Mouse (Mus musculus) heart, embryonic 14.5 days (tissue): ENCODE measurements around the gene Olfr476. TPM values are rescaled to one million over a fixed set of nuclear protein-coding genes. Genes with fewer than 3 reads are reported as not detected.
"Not testable (repeated sequence)": the region's sequence is repeated elsewhere in the genome, so short reads cannot be mapped to it uniquely, and the experiment has no call there.

ENCODE experiments used
- ATAC-seq: fragments of 200-750 bp; cut with Nextera tagmentation; 2 replicates; pipeline ENCODE4 v1.8.0; 2017; ENCODE audit warnings: low read depth, moderate TSS enrichment; ENCODE audit not compliant: insufficient number of reproducible peaks, insufficient read depth, low FRiP score
- H3K27ac ChIP-seq, 2 experiments: fragments of 200-500 bp in 1 of 2; fragments of 300-500 bp in 1 of 2; sonication (generic) in 1 of 2; replicated peaks in 1 of 2; 2 replicates each; pipeline ENCODE4 v1.5.1; 2012 to 2014; ENCODE audit warnings: low read depth in 2 of 2, low read length in 2 of 2, control low read depth in 1 of 2, mild to moderate bottlenecking in 1 of 2, mixed read lengths in 1 of 2; ENCODE audit not compliant: control insufficient read depth in 1 of 2, insufficient read depth in 1 of 2
- H3K27me3 ChIP-seq: fragments of 300-500 bp; sonication (generic); 2 replicates; pipeline ENCODE4 v1.6.1; 2014; ENCODE audit warnings: mild to moderate bottlenecking, low read length, control low read depth; ENCODE audit not compliant: control insufficient read depth, insufficient read depth
- H3K36me3 ChIP-seq: fragments of 300-500 bp; sonication (generic); 2 replicates; pipeline ENCODE4 v1.6.1; 2014; ENCODE audit warnings: mild to moderate bottlenecking, control low read depth, low read length, mixed read lengths; ENCODE audit not compliant: control insufficient read depth, insufficient read depth
- H3K4me1 ChIP-seq, 2 experiments: fragments of 200-500 bp in 1 of 2; fragments of 300-500 bp in 1 of 2; sonication (generic) in 1 of 2; 2 replicates each; pipeline ENCODE4 v1.6.1; 2012 to 2014; ENCODE audit warnings: low read length in 2 of 2, control low read depth in 1 of 2, mixed read lengths in 1 of 2; ENCODE audit not compliant: control insufficient read depth in 2 of 2, insufficient read depth in 2 of 2
- H3K4me2 ChIP-seq: fragments of 300-500 bp; sonication (generic); 2 replicates; pipeline ENCODE4 v1.6.1; 2014; ENCODE audit warnings: mild to moderate bottlenecking, low read length
- H3K4me3 ChIP-seq, 2 experiments: fragments of 200-500 bp in 1 of 2; fragments of 300-500 bp in 1 of 2; sonication (generic) in 1 of 2; 2 replicates each; pipeline ENCODE4 v1.5.1; 2012 to 2014; ENCODE audit warnings: low read length in 2 of 2, mild to moderate bottlenecking in 2 of 2, control low read depth in 1 of 2, low read depth in 1 of 2, moderate library complexity in 1 of 2; ENCODE audit not compliant: control insufficient read depth in 1 of 2, insufficient read depth in 1 of 2
- H3K9ac ChIP-seq: fragments of 300-500 bp; sonication (generic); 2 replicates; pipeline ENCODE4 v1.6.1; 2014; ENCODE audit warnings: mild to moderate bottlenecking, low read length
- H3K9me3 ChIP-seq: fragments of 300-500 bp; sonication (generic); 2 replicates; pipeline ENCODE4 v1.6.1; 2016; ENCODE audit warnings: low read length, control low read depth; ENCODE audit not compliant: control insufficient read depth
- WGBS: fragments of 180-500 bp; shearing (Covaris S2); extraction: QIAGEN DNeasy Blood & Tissue Kit; methylation state at CpG from one replicate; pipeline ENCODE4 v1.1.7; 2014; 5-methylcytosine and 5-hydroxymethylcytosine counted together
- polyA plus RNA-seq: library from polyadenylated mRNA; unstranded; fragments of >200 nt; fragmentation: Nextera tagmentation; extraction: Ambion mirVana; gene quantifications from 2 replicates; pipeline ENCODE4 v1.2.1, GENCODE M21; 2014

Gene Olfr476
- polyA plus RNA-seq = not detected in 2 replicates

DNA sequence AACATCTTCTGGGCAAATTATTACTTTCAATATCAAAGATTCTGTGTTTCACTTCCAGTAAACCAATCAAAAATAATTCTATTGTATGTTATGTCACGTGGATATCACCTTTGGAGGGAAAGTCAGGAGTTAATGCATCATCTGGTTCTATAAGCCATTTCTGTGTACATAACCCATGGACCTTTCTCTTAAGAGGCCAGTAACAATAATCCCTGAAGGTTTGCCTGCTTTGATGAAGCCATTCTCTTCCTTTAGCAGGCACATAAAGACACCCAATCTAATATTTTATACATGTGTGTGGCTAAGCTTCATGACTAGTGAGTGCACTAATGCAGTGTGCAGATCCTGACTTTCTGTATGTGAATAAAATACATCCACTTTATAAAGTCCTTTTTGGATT, at the start of gene Olfr476:
TSS of gene Olfr476 (plus strand) at position 301 of the 400 bp plus-strand sequence.
- Histone ChIP-seq H3K4me3 (no peak within 1 kb of the TSS), H3K4me2 (no peak within 1 kb of the TSS), H3K27ac (no peak within 1 kb of the TSS), H3K4me1 (no peaks in the 10 kb centered on the region), H3K9ac (no peak within 1 kb of the TSS), H3K36me3 (no peaks in the 10 kb centered on the region), H3K9me3 (no peaks in the 10 kb centered on the region), H3K27me3 (no peaks in the 10 kb centered on the region)
- ATAC-seq = no peak
- 41% methylated on average over 1 of the region's 1 CpGs for WGBS

DNA sequence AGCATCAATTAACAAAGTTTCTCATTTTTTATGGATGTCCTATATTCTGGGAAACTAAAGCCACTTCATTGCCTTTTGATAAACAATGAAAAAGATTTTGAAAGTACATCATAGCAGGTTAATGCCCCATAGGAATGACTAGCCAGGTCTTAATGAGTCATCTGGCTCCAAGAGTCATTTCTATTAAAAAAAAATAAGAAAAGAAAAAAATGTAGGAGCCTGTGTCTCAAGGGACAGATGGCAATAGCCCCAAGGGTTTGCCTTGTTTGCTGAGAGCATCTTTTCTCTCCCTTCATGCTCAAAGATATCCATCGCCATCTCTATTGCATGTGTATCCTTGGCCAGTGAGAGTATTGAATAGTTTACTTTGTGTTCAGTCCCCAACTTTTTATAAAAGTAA, 34.5 kb upstream of the Olfr476 start, which contains the start of gene Olfr473:
TSS of gene Olfr473 (plus strand) at position 301 of the 400 bp plus-strand sequence.
- no peak within 1 kb of the TSS for H3K27ac ChIP-seq
- 88% methylated on average over 1 of the region's 1 CpGs for WGBS
- H3K4me3 ChIP-seq = no peak within 1 kb of the TSS
- H3K9me3 ChIP-seq = no peaks in the 10 kb centered on the region
- H3K36me3 ChIP-seq = no peaks in the 10 kb centered on the region
- no peak for ATAC-seq
- no peaks in the 10 kb centered on the region for H3K4me1 ChIP-seq
- no peaks in the 10 kb centered on the region for H3K27me3 ChIP-seq
- H3K9ac ChIP-seq = no peak within 1 kb of the TSS
- H3K4me2 ChIP-seq = no peak within 1 kb of the TSS

DNA sequence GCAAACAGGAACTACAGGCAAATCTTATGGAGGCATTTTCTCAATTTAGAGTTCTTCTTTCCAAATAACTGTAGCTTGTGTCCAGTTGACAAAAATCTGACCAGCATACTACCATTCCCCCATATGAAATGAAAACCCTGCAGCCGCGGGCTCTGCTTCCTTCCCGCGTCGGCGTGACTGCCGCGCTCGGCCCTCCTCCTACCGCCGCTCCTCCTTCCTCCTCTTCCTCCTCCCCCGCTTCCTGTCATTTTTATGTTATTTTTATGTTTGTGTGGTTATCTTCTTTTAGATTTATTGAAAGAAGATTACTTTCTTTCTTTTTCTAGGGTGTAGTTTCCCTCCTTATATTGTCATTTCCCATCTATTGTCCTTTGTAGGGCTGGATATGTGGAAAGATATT, 12.1 kb upstream of the Olfr476 start:
- ATAC-seq, H3K4me1 ChIP-seq, H3K9me3 ChIP-seq, H3K36me3 ChIP-seq, H3K4me2 ChIP-seq, H3K27ac ChIP-seq, H3K9ac ChIP-seq, H3K27me3 ChIP-seq, H3K4me3 ChIP-seq: not testable (repeated sequence)
- 93% methylated on average over 12 of the region's 12 CpGs for WGBS

DNA sequence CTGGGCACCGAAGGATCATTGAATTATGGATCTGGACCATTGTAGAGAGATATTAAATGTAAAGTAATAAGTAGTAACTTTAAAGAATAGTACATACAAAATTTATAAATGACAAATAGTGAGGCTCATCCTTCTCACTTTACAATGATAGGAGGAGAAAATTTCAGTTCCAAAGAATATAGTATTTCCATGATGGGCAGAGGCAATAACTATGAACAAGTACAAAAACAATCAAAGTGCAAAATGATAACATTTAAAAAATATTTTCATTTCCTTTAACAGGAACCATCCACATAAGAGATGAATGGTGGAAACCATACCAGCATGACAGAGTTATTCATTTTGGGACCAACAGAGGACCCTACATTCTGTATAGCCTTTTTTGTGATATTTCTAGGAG, 10.3 kb upstream of the Olfr476 start, which contains the start of gene Olfr474:
TSS of gene Olfr474 (plus strand) at position 301 of the 400 bp plus-strand sequence.
- no peak for ATAC-seq
- H3K4me3 ChIP-seq = no peak within 1 kb of the TSS
- no peaks in the 10 kb centered on the region for H3K4me1 ChIP-seq
- no peak within 1 kb of the TSS for H3K9ac ChIP-seq
- 70% methylated on average over 1 of the region's 1 CpGs for WGBS
- H3K9me3 ChIP-seq = 0 out of 2 replicates have a peak, but pooled peaks cover 3% of the 10 kb centered on the region
- no peaks in the 10 kb centered on the region for H3K27me3 ChIP-seq
- no peak within 1 kb of the TSS for H3K27ac ChIP-seq
- H3K4me2 ChIP-seq = no peak within 1 kb of the TSS
- H3K36me3 ChIP-seq = no peaks in the 10 kb centered on the region

DNA sequence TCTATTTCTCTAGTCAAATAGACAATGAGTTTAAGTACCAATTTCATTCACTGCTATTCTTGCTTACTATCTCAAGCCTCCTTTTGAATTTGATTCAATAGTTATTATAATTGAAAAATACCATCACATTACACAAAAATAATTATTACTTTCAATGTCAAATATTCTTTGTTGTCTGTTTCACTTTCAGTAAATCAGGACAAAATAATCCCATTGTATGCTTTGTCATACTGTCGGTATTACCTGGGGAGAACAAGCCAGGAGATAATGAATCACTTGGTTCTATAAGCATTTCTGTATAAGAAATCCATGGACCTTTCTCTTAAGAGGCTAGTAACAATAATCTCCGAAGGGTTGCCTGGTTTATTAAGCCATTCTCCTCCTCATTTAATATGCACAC, 21.8 kb downstream of the Olfr476 start, which contains the start of gene Olfr477:
TSS of gene Olfr477 (plus strand) at position 301 of the 400 bp plus-strand sequence.
- H3K4me2 ChIP-seq = no peak within 1 kb of the TSS
- 67% methylated on average over 2 of the region's 2 CpGs for WGBS
- H3K9ac ChIP-seq = no peak within 1 kb of the TSS
- H3K27ac ChIP-seq = no peak within 1 kb of the TSS
- H3K4me1 ChIP-seq = no peaks in the 10 kb centered on the region
- H3K36me3 ChIP-seq = no peaks in the 10 kb centered on the region
- H3K9me3 ChIP-seq = no peaks in the 10 kb centered on the region
- no peaks in the 10 kb centered on the region for H3K27me3 ChIP-seq
- ATAC-seq = no peak
- no peak within 1 kb of the TSS for H3K4me3 ChIP-seq

- H3K27ac ChIP-seq, H3K27me3 ChIP-seq, H3K4me1 ChIP-seq, H3K36me3 ChIP-seq, H3K9me3 ChIP-seq, H3K4me3 ChIP-seq, H3K4me2 ChIP-seq, H3K9ac ChIP-seq, ATAC-seq: not testable (repeated sequence)
Observed at GRCm38 (mm10) chr7:108014256-108014655, 49.7 kb downstream of the Olfr476 start.

Other genes starting within 250 kb of the Olfr476 start
- gene Cyb5r2, start 206.8 kb upstream of the Olfr476 start, polyA plus RNA-seq = 1.1 TPM in 2 replicates
- not detected in 2 replicates for gene Ovch2, start 163.6 kb upstream of the Olfr476 start, polyA plus RNA-seq
- not detected in 2 replicates for gene Olfr467, start 152.5 kb upstream of the Olfr476 start, polyA plus RNA-seq
- not detected in 2 replicates for gene Olfr469, start 139.3 kb upstream of the Olfr476 start, polyA plus RNA-seq
- gene Olfr470, start 117.3 kb upstream of the Olfr476 start, polyA plus RNA-seq = not detected in 2 replicates
- not detected in 2 replicates for gene Olfr472, start 66.9 kb upstream of the Olfr476 start, polyA plus RNA-seq
- not detected in 2 replicates for gene Olfr473, start 34.4 kb upstream of the Olfr476 start, polyA plus RNA-seq
- not detected in 2 replicates for gene Olfr474, start 10.2 kb upstream of the Olfr476 start, polyA plus RNA-seq
- not detected in 2 replicates for gene Olfr477, start 21.9 kb downstream of the Olfr476 start, polyA plus RNA-seq
- gene Olfr478, start 69.2 kb downstream of the Olfr476 start, polyA plus RNA-seq = not detected in 2 replicates
- not detected in 2 replicates for gene Olfr479, start 85.9 kb downstream of the Olfr476 start, polyA plus RNA-seq
- not detected in 2 replicates for gene Olfr480, start 102.5 kb downstream of the Olfr476 start, polyA plus RNA-seq
- gene Olfr481, start 115.1 kb downstream of the Olfr476 start, polyA plus RNA-seq = not detected in 2 replicates
- 0.09 TPM in 1 of 2 replicates, not detected in the other for gene Olfr482, start 132.8 kb downstream of the Olfr476 start, polyA plus RNA-seq
- gene Olfr483, start 136.0 kb downstream of the Olfr476 start, polyA plus RNA-seq = not detected in 2 replicates
- gene Olfr484, start 162.6 kb downstream of the Olfr476 start, polyA plus RNA-seq = not detected in 2 replicates
- not detected in 2 replicates for gene Olfr485, start 195.1 kb downstream of the Olfr476 start, polyA plus RNA-seq
- gene Olfr486, start 207.9 kb downstream of the Olfr476 start, polyA plus RNA-seq = not detected in 2 replicates
- gene Olfr487, start 249.8 kb downstream of the Olfr476 start, polyA plus RNA-seq = not detected in 2 replicates